Mouse (Mus musculus) lung, postnatal 25 days (tissue): ENCODE data around the gene Cox16.

Experiments used
- DNase-seq: peaks from one replicate; pipeline ENCODE4 v3.0.0; 2022; ENCODE audit warnings: low spot score

The Cox16 gene

GRCm38 (mm10) chr12:81324116-81324515 lies 160.8 kb downstream of the Cox16 start:
- no peak for DNase-seq

GRCm38 (mm10) chr12:81321021-81321420 lies 163.9 kb downstream of the Cox16 start:
- DNase-seq = no peak

DNA sequence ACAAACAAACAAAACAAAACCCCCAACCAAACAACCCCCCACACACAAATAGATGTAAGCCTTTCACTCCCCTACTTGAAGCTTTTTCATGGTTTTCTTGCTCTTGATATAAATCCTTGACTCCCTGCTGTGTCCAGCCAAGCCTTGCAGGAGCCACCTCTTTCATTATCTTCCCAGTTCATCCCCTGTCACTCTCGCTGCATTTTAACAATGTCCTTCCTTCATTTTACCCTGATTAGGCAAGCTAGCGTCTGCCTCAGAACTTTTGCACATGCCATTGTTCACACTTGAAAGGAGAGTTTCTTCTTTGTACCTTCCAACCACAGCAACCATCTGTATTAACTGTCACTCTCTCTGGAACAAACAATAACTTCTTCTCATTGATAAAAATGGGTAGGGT lies 167.1 kb downstream of the Cox16 start:
- DNase-seq = no peak

DNA sequence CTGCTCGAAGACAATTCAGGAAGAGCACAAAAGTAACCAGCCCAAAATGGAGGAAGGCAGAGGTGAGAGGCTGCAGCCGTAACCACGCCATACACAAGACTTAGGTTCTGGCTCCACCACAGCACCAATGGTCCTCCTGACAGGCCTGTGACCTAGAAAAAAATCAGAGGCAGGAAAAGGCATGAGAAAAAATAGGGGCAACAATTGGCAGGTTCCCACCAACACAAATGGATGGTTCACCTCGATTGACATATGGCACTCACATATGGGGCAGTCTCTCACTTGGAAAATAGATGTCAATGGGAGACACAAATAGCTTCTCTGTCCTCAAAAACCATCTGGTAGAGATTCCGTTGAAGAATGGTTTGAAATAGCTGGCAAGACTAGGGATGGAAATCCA lies 169.0 kb downstream of the Cox16 start:
- no peak for DNase-seq
